Mouse (Mus musculus) limb, embryonic 14.5 days (tissue): ENCODE results near the gene H2-DMa. TPM values are rescaled to one million over a fixed set of nuclear protein-coding genes. Genes with fewer than 3 reads are reported as not detected.

Source experiments
- ATAC-seq: fragments of 200-750 bp; cut with Nextera tagmentation; 2 replicates; pipeline ENCODE4 v1.8.0; 2017; ENCODE audit warnings: low read depth, moderate number of reproducible peaks, moderate TSS enrichment; ENCODE audit not compliant: low FRiP score
- DNase-seq: peaks from one replicate; pipeline ENCODE4 v3.0.0-alpha.2; 2015; ENCODE audit warnings: low spot score
- H3K27ac ChIP-seq: fragments of 300-500 bp; sonication (generic); replicated peaks from 2 replicates; pipeline ENCODE4 v1.5.1; 2014; ENCODE audit warnings: low read depth, mild to moderate bottlenecking, low read length, moderate library complexity, mixed read lengths
- H3K27me3 ChIP-seq: fragments of 300-500 bp; sonication (generic); 2 replicates; pipeline ENCODE4 v1.6.1; 2014; ENCODE audit warnings: low read length, mixed read lengths; ENCODE audit not compliant: control insufficient read depth, insufficient read depth
- H3K36me3 ChIP-seq: fragments of 300-500 bp; sonication (generic); 2 replicates; pipeline ENCODE4 v1.6.1; 2014; ENCODE audit warnings: mild to moderate bottlenecking, low read length, moderate library complexity, mixed read lengths; ENCODE audit not compliant: control insufficient read depth, insufficient read depth
- H3K4me1 ChIP-seq: fragments of 300-500 bp; sonication (generic); 2 replicates; pipeline ENCODE4 v1.6.1; 2014; ENCODE audit warnings: antibody characterized with exemption, low read length, mixed read lengths; ENCODE audit not compliant: control insufficient read depth, insufficient read depth
- H3K4me2 ChIP-seq: fragments of 300-500 bp; sonication (generic); replicated peaks from 2 replicates; pipeline ENCODE4 v1.6.1; 2014; ENCODE audit warnings: low read depth, mild to moderate bottlenecking, low read length, moderate library complexity; ENCODE audit not compliant: severe bottlenecking
- H3K4me3 ChIP-seq: fragments of 300-500 bp; sonication (generic); replicated peaks from 2 replicates; pipeline ENCODE4 v1.5.1; 2014; ENCODE audit warnings: low read length
- H3K9ac ChIP-seq: fragments of 300-500 bp; sonication (generic); 2 replicates; pipeline ENCODE4 v1.6.1; 2014; ENCODE audit warnings: mild to moderate bottlenecking, low read depth, low read length, moderate library complexity; ENCODE audit not compliant: severe bottlenecking
- H3K9me3 ChIP-seq: fragments of 300-500 bp; sonication (generic); 2 replicates; pipeline ENCODE4 v1.6.1; 2016; ENCODE audit warnings: low read length; ENCODE audit not compliant: control insufficient read depth
- POLR2A ChIP-seq: fragments of 200-500 bp; IDR thresholded peaks from 2 replicates; pipeline ENCODE4 v1.8.0; 2012; ENCODE audit warnings: inconsistent platforms, mild to moderate bottlenecking, moderate library complexity, borderline replicate concordance; ENCODE audit not compliant: insufficient read depth, insufficient read length; ENCODE audit errors: extremely low read depth
- WGBS: fragments of 180-500 bp; shearing (Covaris S2); extraction: QIAGEN DNeasy Blood & Tissue Kit; methylation state at CpG from one replicate; pipeline ENCODE4 v1.1.7; 2014; 5-methylcytosine and 5-hydroxymethylcytosine counted together
- polyA plus RNA-seq, 2 experiments: library from polyadenylated mRNA; depleted of rRNA in 1 of 2; stranded (reverse) in 1 of 2; unstranded in 1 of 2; fragments of >200 nt; fragmentation: Nextera tagmentation in 1 of 2; extraction: Ambion mirVana in 1 of 2; gene quantifications; 2 replicates each; pipeline versions ENCODE4 v1.2.1 to v1.2.3; 2012 to 2014

H2-DMa gene
- polyA plus RNA-seq, 2 experiments = 13.1 to 19.0 TPM

DNA sequence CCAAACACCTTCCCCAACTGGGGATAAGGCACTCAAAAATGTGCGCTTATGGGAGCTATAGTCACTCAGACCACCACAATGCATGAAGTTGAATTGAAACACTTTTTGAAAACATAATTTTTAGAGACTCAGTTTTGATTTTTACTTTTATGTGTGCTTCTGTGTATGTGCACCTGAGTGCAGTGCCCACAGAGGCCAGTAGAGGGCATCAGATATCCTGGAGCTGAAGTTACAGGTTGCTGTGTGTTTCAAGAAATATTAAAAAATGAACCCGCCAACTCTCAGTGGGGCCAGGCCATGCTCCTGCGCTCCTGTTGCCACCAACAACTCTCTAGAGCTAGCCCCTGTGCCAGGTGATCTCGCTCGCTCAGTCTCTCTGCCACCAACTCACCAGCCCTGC, 53.2 kb downstream of the H2-DMa start:
- no peak for TF ChIP-seq POLR2A
- Histone ChIP-seq H3K9me3 (peaks cover 12% of the 10 kb centered on the region; the same call in 1 of the 2 replicates), H3K27me3 (no peaks in the 10 kb centered on the region), H3K4me2 (no peak overlapping the region), H3K36me3 (no peaks in the 10 kb centered on the region), H3K9ac (no peak overlapping the region), H3K4me1 (no peaks in the 10 kb centered on the region), H3K27ac (no peak overlapping the region), H3K4me3 (no peak overlapping the region)
- DNase-seq (no peak), ATAC-seq (no peak)
- 91% methylated on average over 5 of the region's 5 CpGs for WGBS

DNA sequence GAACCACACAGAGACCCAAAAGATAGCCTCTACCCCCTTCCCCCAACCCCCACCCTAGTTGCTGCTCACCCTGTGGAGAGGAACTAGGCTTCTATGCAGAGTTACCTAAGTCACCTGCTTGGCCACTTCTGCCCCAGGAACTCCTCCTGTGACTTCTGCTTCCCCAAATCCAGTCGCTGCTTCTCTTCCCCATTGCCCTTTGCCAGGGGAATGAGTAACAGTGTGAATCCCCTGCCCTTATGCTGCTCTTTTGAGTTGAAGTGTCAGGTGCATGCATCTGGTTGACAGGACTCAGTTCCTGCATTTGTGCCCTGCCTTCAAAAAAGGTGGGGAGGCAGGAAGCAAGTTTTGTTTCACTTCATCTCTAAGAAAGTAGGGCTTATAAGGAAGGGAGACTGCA, 54.7 kb downstream of the H2-DMa start:
- Histone ChIP-seq H3K4me1 (no peaks in the 10 kb centered on the region), H3K4me3 (no peak overlapping the region), H3K9ac (no peak overlapping the region), H3K4me2 (no peak overlapping the region), H3K9me3 (peaks cover 12% of the 10 kb centered on the region; the same call in 1 of the 2 replicates), H3K36me3 (no peaks in the 10 kb centered on the region), H3K27me3 (no peaks in the 10 kb centered on the region), H3K27ac (no peak overlapping the region)
- WGBS = 71% methylated on average over 1 of the region's 1 CpGs
- TF ChIP-seq POLR2A = no peak
- ATAC-seq (no peak), DNase-seq (no peak)

DNA sequence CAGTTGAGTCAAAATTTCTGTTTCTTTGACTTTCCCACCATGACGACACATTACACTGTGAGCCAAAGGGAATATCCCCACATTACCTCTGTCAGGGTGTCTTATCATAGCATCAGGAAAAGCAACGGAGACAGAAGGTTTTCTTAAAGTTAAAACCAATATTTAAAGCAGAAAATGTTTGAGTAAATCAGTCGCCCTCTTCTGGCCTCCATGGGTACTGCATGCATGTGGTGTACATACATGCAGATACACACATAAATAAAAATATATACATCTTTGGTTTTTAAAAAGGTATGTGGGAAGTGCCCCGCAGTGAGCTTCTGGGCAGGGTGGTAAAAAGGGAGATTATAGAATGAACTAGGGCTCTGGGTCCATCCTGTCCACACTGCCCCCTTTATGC, 57.8 kb downstream of the H2-DMa start:
- no peak for TF ChIP-seq POLR2A
- Histone ChIP-seq H3K9ac (no peak overlapping the region), H3K9me3 (peaks cover 12% of the 10 kb centered on the region; the same call in 1 of the 2 replicates), H3K4me1 (no peaks in the 10 kb centered on the region), H3K27me3 (no peaks in the 10 kb centered on the region), H3K27ac (no peak overlapping the region), H3K4me3 (no peak overlapping the region), H3K4me2 (no peak overlapping the region), H3K36me3 (no peaks in the 10 kb centered on the region)
- WGBS = 67% methylated on average over 4 of the region's 4 CpGs
- ATAC-seq = no peak
- DNase-seq = no peak

DNA sequence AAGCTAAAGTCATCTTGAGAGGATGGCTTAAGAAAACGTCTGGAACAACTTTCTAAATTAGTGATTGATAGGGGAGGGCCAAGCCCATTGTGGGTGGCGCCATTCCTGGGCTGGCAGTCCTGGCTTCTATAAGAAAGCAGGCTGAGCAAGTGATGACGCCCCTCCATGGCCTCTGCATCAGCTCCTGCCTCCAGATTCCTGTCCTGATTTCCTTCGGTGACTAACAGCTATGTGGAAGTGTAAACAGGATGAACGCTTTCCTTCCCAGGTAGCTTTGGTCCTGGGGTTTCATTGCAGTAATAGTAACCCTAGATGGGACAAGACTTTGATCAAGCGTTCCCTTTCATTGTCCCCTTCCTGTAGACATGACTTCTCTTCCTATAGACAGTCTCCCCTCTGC, 59.7 kb downstream of the H2-DMa start:
- ATAC-seq (no peak), DNase-seq (no peak)
- Histone ChIP-seq H3K4me2 (no peak overlapping the region), H3K9me3 (peaks cover 8% of the 10 kb centered on the region; the same call in 1 of the 2 replicates), H3K27ac (no peak overlapping the region), H3K9ac (no peak overlapping the region), H3K27me3 (no peaks in the 10 kb centered on the region; the same call in 1 of the 2 replicates), H3K36me3 (no peaks in the 10 kb centered on the region), H3K4me3 (no peak overlapping the region), H3K4me1 (no peaks in the 10 kb centered on the region)
- 65% methylated on average over 6 of the region's 6 CpGs for WGBS
- no peak for TF ChIP-seq POLR2A

DNA sequence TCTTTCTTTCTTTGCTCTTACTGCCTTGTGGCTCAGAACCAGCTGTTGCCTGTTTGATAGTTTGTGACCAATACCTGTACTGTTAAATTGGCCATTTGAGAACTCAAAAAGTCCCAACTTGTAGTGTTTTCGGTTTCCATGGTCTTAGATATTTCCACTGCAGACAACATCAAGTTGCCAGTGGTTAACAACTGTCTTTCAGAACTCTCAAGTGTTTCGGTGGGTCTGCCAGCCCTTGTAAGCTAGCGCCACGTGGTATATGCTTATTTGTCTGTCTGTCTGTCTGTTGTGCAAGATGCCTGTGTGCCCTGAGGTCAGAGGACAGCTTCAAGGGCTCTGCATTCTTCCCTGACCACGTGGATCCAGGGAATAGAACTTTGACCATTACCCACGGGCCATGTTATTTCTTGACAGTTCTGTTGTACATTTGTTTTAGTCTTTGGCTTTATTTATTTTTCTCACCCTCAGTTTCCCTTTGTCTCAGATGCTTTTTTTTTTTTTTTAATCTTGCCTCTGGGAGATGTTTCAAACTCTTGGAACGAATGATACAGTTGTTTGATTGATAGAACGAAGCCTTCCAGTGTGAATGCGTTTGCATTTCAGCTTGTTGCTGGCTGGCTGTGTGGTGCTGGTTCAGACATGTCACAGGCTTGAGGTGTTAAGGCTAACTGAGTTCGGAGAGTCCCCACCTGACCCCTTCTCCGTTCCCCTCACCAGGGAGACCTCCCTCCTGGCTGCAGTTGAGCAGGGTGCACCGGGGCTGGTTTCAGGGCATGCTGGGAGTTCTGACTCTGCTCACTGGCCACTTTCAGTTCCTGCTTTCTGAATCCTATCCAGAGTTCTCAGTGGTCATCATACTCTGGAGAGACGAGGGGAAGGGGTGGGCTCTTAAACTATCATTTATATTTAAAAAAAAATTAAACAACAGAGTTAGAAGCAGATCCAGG, 60.8 kb downstream of the H2-DMa start:
- Histone ChIP-seq H3K9me3 (peaks cover 8% of the 10 kb centered on the region; the same call in 1 of the 2 replicates), H3K27ac (no peak overlapping the region), H3K4me3 (no peak overlapping the region), H3K4me2 (no peak overlapping the region), H3K36me3 (no peaks in the 10 kb centered on the region), H3K9ac (no peak overlapping the region), H3K4me1 (no peaks in the 10 kb centered on the region), H3K27me3 (no peaks in the 10 kb centered on the region; the same call in 1 of the 2 replicates)
- no peak for TF ChIP-seq POLR2A
- ATAC-seq (no peak), DNase-seq (no peak)
- WGBS = 70% methylated on average over 13 of the region's 13 CpGs
